Mouse (Mus musculus): ENCODE results near the gene Rnpep. TPM values are rescaled to one million over a fixed set of nuclear protein-coding genes. Genes with fewer than 3 reads are reported as not detected.

Rnpep gene
- total RNA-seq (2014; rRNA removed): 18.7 and 20.2 TPM in 2 replicates
- polyA plus RNA-seq (2012; rRNA removed): 16.0 and 22.0 TPM in 2 replicates

DNA sequence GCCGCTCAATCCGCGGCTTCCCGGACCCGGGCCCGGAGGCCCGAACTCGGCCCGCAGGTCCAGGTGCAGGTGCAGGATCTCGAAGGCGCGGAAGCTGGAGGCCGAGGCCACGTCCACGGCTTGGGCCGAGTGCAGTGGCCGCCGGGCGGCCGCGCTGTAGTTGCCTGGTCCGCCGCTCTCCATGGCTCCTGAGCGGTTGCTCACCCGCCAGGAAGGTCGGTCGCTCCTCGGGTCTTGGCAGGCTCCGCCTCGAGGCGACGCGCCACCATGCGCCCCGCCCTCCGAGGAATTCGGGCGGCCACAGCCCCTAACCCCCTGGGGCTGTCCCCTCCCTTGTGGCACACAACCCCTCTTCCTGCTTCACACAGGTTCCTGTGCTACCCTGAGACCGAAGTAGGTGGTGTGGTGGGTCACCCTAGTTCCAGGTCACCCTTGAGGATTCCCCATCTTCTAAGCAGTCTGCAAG, at the start of gene Rnpep:
Rnpep (minus strand) TSS at position 259 of the 466 bp plus-strand sequence.
- peak within 1 kb of the TSS; percentile 88 for H3K27ac ChIP-seq (replicated peaks; ENCODE audit: insufficient read depth, low read depth, low read length)
- peak within 1 kb of the TSS; percentile 94 for H3K9ac ChIP-seq (ENCODE audit: low read depth, low read length)
- H3K36me3 ChIP-seq (ENCODE audit: control insufficient read depth, insufficient read depth, low read length): peaks cover 6% of the 10 kb centered on the region; the same call in 1 of the 2 replicates
- WGBS: under 1% methylated on average over 39 of the region's 39 CpGs
- DNase-seq (ENCODE audit: extremely low read depth, low read depth, low spot score): peak; percentile 45
- H3K27me3 ChIP-seq (ENCODE audit: control insufficient read depth, insufficient read depth, low read length): no peaks in the 10 kb centered on the region
- no peaks in the 10 kb centered on the region for H3K79me2 ChIP-seq (ENCODE audit: control insufficient read depth, insufficient read depth, low read length)
- TF ChIP-seq CTCF (IDR thresholded peaks at IDR 0.05; ENCODE audit: low read depth, low read length) (no peak), POLR2A (IDR thresholded peaks at IDR 0.05; ENCODE audit: extremely low read depth, insufficient read depth, low read length) (peak; percentile 83)
- peaks cover 12% of the 10 kb centered on the region for H3K4me1 ChIP-seq (ENCODE audit: control insufficient read depth, insufficient read depth, low read length)
- peak within 1 kb of the TSS; percentile 84 for H3K4me3 ChIP-seq (ENCODE audit: insufficient read depth, low read depth, low read length)

DNA sequence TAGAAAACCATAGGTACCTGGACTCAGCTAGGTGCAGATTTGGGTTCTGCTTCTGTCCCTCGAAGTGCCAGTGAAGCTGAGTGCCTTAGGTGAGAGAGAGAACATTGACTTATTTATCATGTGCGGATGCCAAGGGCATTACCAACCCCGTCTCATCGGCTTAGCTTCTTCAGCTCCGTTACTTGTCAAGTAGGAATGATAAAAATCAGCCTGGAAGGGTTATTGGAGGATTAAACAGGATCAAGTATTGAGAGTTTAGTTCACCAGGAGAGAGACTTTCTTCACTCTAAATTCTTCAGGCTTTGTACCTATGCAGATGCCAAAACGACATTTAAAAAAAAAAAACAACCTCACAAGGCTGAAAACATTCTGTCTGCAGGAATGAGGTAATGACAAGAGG, 46.7 kb upstream of the Rnpep start:
- Histone ChIP-seq H3K79me2 (ENCODE audit: control insufficient read depth, insufficient read depth, low read length) (no peaks in the 10 kb centered on the region), H3K27me3 (ENCODE audit: control insufficient read depth, insufficient read depth, low read length) (no peaks in the 10 kb centered on the region), H3K27ac (replicated peaks; ENCODE audit: insufficient read depth, low read depth, low read length) (no peak overlapping the region), H3K9ac (ENCODE audit: low read depth, low read length) (no peak overlapping the region), H3K36me3 (ENCODE audit: control insufficient read depth, insufficient read depth, low read length) (no peaks in the 10 kb centered on the region), H3K4me1 (ENCODE audit: control insufficient read depth, insufficient read depth, low read length) (no peaks in the 10 kb centered on the region), H3K4me3 (ENCODE audit: insufficient read depth, low read depth, low read length) (no peak overlapping the region)
- DNase-seq (ENCODE audit: extremely low read depth, low read depth, low spot score): no peak
- 77% methylated on average over 6 of the region's 6 CpGs for WGBS
- no peak for TF ChIP-seq CTCF (IDR thresholded peaks at IDR 0.05; ENCODE audit: low read depth, low read length)
- no peak for TF ChIP-seq POLR2A (IDR thresholded peaks at IDR 0.05; ENCODE audit: extremely low read depth, insufficient read depth, low read length)

DNA sequence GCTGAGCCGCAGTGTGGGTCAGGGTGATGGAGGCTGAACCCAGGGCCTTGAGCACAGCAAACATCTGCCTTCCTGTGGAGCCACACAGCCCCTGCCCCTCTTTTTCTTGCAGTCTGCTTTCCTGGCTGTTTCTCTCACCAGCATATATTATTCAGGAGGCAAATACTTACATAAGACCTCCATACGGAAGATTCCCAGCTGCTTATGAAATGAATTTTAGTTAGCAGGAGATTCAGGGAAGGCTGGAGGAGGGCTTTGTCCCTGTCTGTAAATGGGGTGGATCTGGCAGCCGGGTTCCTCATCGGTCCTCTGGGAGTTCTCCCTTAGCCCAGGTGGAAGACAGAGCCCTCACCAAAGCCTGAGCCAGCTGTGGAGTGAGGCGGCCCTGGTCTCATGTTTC, 44.5 kb upstream of the Rnpep start:
- peaks cover 4% of the 10 kb centered on the region; the same call in 1 of the 2 replicates for H3K27me3 ChIP-seq (ENCODE audit: control insufficient read depth, insufficient read depth, low read length)
- no peak overlapping the region for H3K27ac ChIP-seq (replicated peaks; ENCODE audit: insufficient read depth, low read depth, low read length)
- H3K36me3 ChIP-seq (ENCODE audit: control insufficient read depth, insufficient read depth, low read length): no peaks in the 10 kb centered on the region
- no peak overlapping the region for H3K9ac ChIP-seq (ENCODE audit: low read depth, low read length)
- no peak for DNase-seq (ENCODE audit: extremely low read depth, low read depth, low spot score)
- H3K4me3 ChIP-seq (ENCODE audit: insufficient read depth, low read depth, low read length): no peak overlapping the region
- WGBS: 80% methylated on average over 5 of the region's 5 CpGs
- no peaks in the 10 kb centered on the region for H3K4me1 ChIP-seq (ENCODE audit: control insufficient read depth, insufficient read depth, low read length)
- no peaks in the 10 kb centered on the region for H3K79me2 ChIP-seq (ENCODE audit: control insufficient read depth, insufficient read depth, low read length)
- no peak for TF ChIP-seq CTCF (IDR thresholded peaks at IDR 0.05; ENCODE audit: low read depth, low read length)

DNA sequence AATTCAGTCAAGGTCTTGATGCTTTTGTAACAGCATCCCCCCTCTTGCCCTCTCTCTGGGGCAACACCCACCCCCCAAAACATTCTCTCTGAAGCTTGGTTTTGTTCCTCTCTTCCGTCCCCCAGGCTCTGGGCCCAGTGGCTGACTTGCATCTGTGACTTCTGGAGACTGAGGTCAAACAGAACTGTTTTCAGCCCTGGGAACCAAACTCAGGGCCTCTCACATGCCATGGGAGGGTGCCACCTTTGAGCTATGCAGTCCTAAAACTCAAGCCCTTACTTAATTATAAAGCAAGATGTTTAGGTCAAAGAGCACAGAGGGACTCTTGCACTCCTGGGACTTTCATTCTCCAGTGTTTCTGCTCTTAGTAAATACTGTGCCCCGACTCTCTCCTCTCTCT, 42.0 kb upstream of the Rnpep start:
- WGBS: 92% methylated on average over 2 of the region's 2 CpGs
- TF ChIP-seq POLR2A (IDR thresholded peaks at IDR 0.05; ENCODE audit: extremely low read depth, insufficient read depth, low read length) (no peak), CTCF (IDR thresholded peaks at IDR 0.05; ENCODE audit: low read depth, low read length) (no peak)
- Histone ChIP-seq H3K27ac (replicated peaks; ENCODE audit: insufficient read depth, low read depth, low read length) (no peak overlapping the region), H3K4me1 (ENCODE audit: control insufficient read depth, insufficient read depth, low read length) (no peaks in the 10 kb centered on the region), H3K27me3 (ENCODE audit: control insufficient read depth, insufficient read depth, low read length) (peaks cover 4% of the 10 kb centered on the region; the same call in 1 of the 2 replicates), H3K9ac (ENCODE audit: low read depth, low read length) (no peak overlapping the region), H3K4me3 (ENCODE audit: insufficient read depth, low read depth, low read length) (no peak overlapping the region), H3K36me3 (ENCODE audit: control insufficient read depth, insufficient read depth, low read length) (no peaks in the 10 kb centered on the region), H3K79me2 (ENCODE audit: control insufficient read depth, insufficient read depth, low read length) (no peaks in the 10 kb centered on the region)
- no peak for DNase-seq (ENCODE audit: extremely low read depth, low read depth, low spot score)

DNA sequence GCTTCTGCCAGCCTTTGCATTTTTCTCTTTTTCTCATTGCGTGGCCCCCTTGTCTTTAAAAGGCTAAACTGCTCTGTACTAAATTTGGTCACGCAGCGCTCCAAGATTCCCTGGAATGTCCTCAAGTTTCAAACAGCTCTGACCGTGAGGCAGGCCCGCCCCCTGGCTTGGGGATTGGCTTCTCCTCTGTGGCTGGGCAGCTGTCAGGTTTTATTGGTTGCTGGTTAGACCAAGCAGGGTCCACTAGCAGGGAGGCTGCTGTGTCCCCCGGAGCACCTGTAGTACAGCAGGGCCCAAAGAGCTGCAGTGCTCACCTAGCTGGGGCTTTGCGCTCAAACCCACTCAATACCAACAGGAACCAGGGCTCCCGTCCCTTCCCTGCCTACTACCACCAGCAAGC, 40.7 kb upstream of the Rnpep start, which contains the start of gene Lmod1:
Lmod1 (plus strand) TSS at position 237 of the 400 bp plus-strand sequence.
- Histone ChIP-seq H3K4me3 (ENCODE audit: insufficient read depth, low read depth, low read length) (peak within 1 kb of the TSS; percentile 24; the same call in 1 of the 2 replicates), H3K27ac (replicated peaks; ENCODE audit: insufficient read depth, low read depth, low read length) (no peak within 1 kb of the TSS), H3K36me3 (ENCODE audit: control insufficient read depth, insufficient read depth, low read length) (no peaks in the 10 kb centered on the region), H3K4me1 (ENCODE audit: control insufficient read depth, insufficient read depth, low read length) (no peaks in the 10 kb centered on the region), H3K27me3 (ENCODE audit: control insufficient read depth, insufficient read depth, low read length) (peaks cover 4% of the 10 kb centered on the region; the same call in 1 of the 2 replicates), H3K9ac (ENCODE audit: low read depth, low read length) (no peak within 1 kb of the TSS), H3K79me2 (ENCODE audit: control insufficient read depth, insufficient read depth, low read length) (no peaks in the 10 kb centered on the region)
- DNase-seq (ENCODE audit: extremely low read depth, low read depth, low spot score): no peak
- no peak for TF ChIP-seq POLR2A (IDR thresholded peaks at IDR 0.05; ENCODE audit: extremely low read depth, insufficient read depth, low read length)
- no peak for TF ChIP-seq CTCF (IDR thresholded peaks at IDR 0.05; ENCODE audit: low read depth, low read length)
- WGBS: 35% methylated on average over 8 of the region's 8 CpGs

DNA sequence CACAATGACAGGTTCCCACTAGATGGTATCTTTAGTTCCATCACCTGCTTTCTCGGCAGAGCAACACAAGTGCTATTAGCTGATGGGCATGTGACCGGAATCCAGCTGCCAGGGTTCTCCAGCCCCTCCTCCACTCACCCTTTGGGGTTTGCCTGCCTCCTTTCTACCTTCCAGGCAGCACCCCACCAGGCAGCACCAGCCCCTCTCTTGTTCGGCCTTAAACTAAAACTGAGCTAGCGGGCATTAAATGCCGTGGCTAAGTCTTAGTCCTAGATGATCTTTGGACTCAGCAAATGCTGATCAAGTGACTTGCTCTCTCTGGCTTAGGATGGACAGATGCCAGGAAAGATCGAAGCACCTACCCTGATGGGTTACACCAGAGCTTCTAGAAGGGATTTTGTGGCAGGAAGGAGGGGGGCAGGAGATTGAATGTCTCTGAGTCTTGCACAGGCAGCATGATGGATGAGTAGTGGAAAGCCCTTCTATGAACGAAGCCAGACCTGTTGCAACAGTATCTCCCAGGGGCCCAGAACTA, 39.5 kb upstream of the Rnpep start:
- 71% methylated on average over 7 of the region's 7 CpGs for WGBS
- H3K27me3 ChIP-seq (ENCODE audit: control insufficient read depth, insufficient read depth, low read length): peaks cover 4% of the 10 kb centered on the region; the same call in 1 of the 2 replicates
- H3K4me3 ChIP-seq (ENCODE audit: insufficient read depth, low read depth, low read length): no peak overlapping the region
- TF ChIP-seq POLR2A (IDR thresholded peaks at IDR 0.05; ENCODE audit: extremely low read depth, insufficient read depth, low read length) (no peak), CTCF (IDR thresholded peaks at IDR 0.05; ENCODE audit: low read depth, low read length) (no peak)
- H3K27ac ChIP-seq (replicated peaks; ENCODE audit: insufficient read depth, low read depth, low read length): no peak overlapping the region
- H3K9ac ChIP-seq (ENCODE audit: low read depth, low read length): no peak overlapping the region
- no peaks in the 10 kb centered on the region for H3K36me3 ChIP-seq (ENCODE audit: control insufficient read depth, insufficient read depth, low read length)
- H3K79me2 ChIP-seq (ENCODE audit: control insufficient read depth, insufficient read depth, low read length): no peaks in the 10 kb centered on the region
- no peaks in the 10 kb centered on the region for H3K4me1 ChIP-seq (ENCODE audit: control insufficient read depth, insufficient read depth, low read length)
- DNase-seq (ENCODE audit: extremely low read depth, low read depth, low spot score): peak; percentile 46
